Mouse (Mus musculus) frontal cortex, postnatal 25 days (tissue): Measurements from ENCODE around the gene Ap1m2.
A peak's percentile ranks its signal among the peaks of the same experiment; 100 is the strongest.
"Not testable (repeated sequence)": the region's sequence is repeated elsewhere in the genome, so short reads cannot be mapped to it uniquely, and the experiment has no call there.

ENCODE experiments used
- DNase-seq, 2 experiments: peaks; one replicate each; pipeline ENCODE4 v3.0.0; 2022; ENCODE audit warnings: low spot score in 2 of 2

Ap1m2 gene

GRCm38 (mm10) chr9:21327569-21327968 is 15.4 kb upstream of the Ap1m2 start:
- DNase-seq = no peak

GRCm38 (mm10) chr9:21324269-21324668 is 12.1 kb upstream of the Ap1m2 start:
- no peak for DNase-seq

GRCm38 (mm10) chr9:21322917-21323297 is 10.8 kb upstream of the Ap1m2 start:
- DNase-seq = not testable (repeated sequence)

- DNase-seq = no peak
These were observed 10.2 kb upstream of the Ap1m2 start for GRCm38 (mm10) chr9:21322211-21322916.

GRCm38 (mm10) chr9:21321513-21321835 is 9.3 kb upstream of the Ap1m2 start:
- no peak for DNase-seq

- DNase-seq = peak; percentile 42 to 59
These were observed 8.7 kb upstream of the Ap1m2 start, which contains the start of gene Slc44a2 for GRCm38 (mm10) chr9:21320619-21321512. Gene Slc44a2, plus strand, starts transcription at chr9:21320698.

GRCm38 (mm10) chr9:21320280-21320618 is 8.1 kb upstream of the Ap1m2 start:
- DNase-seq = no peak

GRCm38 (mm10) chr9:21319503-21319902 is 7.4 kb upstream of the Ap1m2 start:
- DNase-seq = no peak

GRCm38 (mm10) chr9:21318792-21319191 is 6.7 kb upstream of the Ap1m2 start:
- DNase-seq = no peak

GRCm38 (mm10) chr9:21316696-21317095 is 4.6 kb upstream of the Ap1m2 start:
- DNase-seq = no peak

- DNase-seq = no peak
These were observed 3.3 kb upstream of the Ap1m2 start for GRCm38 (mm10) chr9:21315421-21315820.

GRCm38 (mm10) chr9:21314367-21315140 is 2.4 kb upstream of the Ap1m2 start:
- no peak for DNase-seq

- peak; percentile 57 to 74 for DNase-seq
These were observed 1.3 kb upstream of the Ap1m2 start for GRCm38 (mm10) chr9:21313394-21313793.

- no peak for DNase-seq
These were observed 442 bp downstream of the Ap1m2 start for GRCm38 (mm10) chr9:21311695-21312094.

GRCm38 (mm10) chr9:21309150-21309741 is 2.9 kb downstream of the Ap1m2 start:
- no peak for DNase-seq

GRCm38 (mm10) chr9:21305065-21305464 is 7.1 kb downstream of the Ap1m2 start:
- no peak for DNase-seq

- no peak for DNase-seq
These were observed 13.1 kb downstream of the Ap1m2 start for GRCm38 (mm10) chr9:21299014-21299413.

GRCm38 (mm10) chr9:21292271-21292670 is 19.9 kb downstream of the Ap1m2 start:
- no peak for DNase-seq

- DNase-seq = not testable (repeated sequence)
These were observed 20.3 kb downstream of the Ap1m2 start for GRCm38 (mm10) chr9:21291868-21292267.

- DNase-seq = peak; percentile 99
These were observed 20.9 kb downstream of the Ap1m2 start, which contains the start of gene Cdkn2d for GRCm38 (mm10) chr9:21291022-21291787. Gene Cdkn2d, minus strand, starts transcription at chr9:21291407.

GRCm38 (mm10) chr9:21290589-21290988 is 21.5 kb downstream of the Ap1m2 start:
- DNase-seq = peak in 1 of 2 experiments; percentile 40
